Mouse (Mus musculus) WW6 (cell line): ENCODE measurements around the gene Fkbp9.

Experiments used
- DNase-seq: peaks from one replicate; pipeline ENCODE4 v3.0.0-alpha.2; 2013; ENCODE audit warnings: low read depth, low spot score

The Fkbp9 gene

DNA sequence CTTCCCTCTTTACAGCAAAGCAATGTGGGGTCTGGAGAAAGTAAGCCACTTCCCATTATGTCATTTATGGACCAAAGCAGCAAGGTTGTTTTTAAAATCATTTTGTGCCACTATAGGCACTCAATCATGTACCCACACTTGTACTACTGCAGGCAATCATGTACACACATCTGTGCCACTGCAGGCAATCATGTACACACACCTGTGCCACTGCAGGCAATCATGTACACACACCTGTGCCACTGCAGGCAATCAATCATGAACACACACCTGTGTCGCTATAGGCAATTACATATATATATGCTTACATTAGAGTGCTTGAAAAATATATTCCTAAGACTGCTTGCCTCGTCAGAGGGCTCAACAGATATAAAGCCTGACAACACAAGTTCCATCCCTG lies 73.1 kb downstream of the Fkbp9 start:
- DNase-seq = no peak

DNA sequence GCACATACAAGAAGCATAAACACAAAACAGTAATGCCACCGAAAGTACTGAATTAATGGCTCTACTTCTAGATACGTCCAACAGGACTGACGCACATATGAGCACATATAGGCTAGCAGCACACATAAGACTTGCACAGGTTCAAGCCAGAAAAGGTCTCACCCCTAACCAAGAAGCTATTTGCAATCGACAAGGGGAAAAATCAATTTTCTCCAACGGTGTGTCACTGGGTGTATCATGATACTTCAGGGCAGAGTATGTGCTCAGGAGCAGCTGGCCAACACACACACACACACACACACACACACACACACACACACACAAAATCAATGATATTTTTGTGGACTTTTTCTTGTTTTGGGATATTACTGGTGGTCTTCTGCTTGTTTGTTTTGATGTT lies 73.6 kb downstream of the Fkbp9 start:
- no peak for DNase-seq

DNA sequence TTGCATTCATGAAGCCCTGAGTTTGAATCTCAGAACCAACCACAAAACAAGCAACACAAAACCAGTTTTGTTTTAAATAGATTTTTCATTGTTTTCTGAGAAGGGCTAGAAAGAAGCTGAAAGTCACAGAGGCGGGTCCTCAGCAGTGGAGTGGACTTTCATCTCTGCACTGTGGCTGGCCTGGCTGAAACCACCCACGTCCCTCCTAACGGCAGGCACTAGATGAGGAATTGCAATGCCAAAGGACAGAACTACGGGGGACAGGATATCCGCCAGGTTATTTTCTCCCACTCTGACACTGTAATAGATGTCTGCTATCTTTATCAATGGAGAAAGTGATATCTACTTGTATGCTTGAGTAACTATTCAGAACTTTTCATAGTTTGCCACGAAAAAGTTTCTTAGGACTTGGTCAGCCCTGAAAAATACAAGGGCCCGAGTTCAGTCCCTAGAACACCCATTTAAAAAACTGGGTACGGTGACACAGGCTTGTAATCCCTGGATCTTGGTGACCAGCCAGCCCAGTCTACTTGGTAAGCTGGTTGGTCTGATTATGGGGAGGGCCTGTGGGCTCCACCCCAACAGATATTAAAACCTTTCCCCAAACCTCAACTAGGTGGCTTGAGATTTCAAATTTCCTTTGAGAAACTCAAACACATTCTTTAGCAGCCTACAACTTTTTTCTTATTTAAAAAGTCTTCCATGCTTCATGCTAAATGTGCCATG lies 74.4 kb downstream of the Fkbp9 start:
- no peak for DNase-seq

DNA sequence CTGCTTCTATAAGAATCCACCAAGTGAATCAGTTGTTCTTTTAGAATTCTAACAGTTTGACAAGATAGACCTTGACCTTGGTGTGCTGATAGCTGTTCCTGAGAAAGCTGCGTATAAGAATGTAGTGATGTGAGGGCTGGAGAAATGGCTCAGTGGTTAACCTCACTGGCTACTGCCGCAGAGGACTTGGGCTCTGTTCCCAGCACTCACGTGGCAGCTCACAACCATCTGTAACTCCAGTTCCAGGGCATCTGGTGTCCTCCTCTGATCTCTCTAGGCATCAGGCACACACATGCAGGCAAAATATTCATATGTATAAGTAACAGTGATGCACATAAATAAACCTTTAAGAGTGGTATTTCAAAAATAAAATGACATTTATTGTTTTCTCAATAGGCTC lies 76.1 kb downstream of the Fkbp9 start:
- no peak for DNase-seq

DNA sequence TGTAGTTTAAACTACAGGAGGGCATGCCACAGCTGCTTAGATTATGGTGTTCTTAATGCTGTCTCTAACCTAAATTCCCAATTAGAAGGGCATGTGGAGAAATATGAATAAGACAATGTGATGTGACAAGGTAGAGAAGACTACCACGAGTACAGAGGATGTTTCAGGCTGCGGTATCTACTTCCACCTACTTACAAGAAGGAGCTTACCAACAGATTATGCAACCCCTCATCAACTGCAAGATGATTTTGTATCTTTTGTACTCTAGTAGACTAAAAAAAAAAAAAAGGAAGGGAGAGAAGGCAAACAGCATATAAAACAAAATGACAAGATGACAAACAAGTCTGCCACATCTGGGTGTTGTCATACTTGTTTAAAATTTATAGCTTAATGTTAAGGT lies 76.5 kb downstream of the Fkbp9 start:
- DNase-seq = no peak

DNA sequence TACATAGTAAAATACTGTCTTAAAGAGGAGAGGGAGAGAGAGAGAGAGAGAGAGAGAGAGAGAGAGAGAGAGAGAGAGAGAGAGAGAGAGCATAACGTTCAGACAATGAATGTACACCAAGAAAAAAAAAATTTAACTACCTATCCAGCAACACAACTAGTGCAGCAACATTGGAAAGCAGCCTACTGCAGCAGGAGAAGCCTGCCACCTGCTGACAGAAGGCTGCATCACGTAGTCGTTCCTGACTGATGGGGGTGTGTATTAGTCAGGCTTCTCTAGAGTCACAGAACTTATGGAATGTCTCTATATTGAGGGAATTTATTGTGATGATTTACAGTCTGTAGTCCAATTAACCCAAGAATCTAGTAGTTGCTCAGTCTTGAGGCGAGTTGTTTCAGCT lies 77.1 kb downstream of the Fkbp9 start:
- no peak for DNase-seq

DNA sequence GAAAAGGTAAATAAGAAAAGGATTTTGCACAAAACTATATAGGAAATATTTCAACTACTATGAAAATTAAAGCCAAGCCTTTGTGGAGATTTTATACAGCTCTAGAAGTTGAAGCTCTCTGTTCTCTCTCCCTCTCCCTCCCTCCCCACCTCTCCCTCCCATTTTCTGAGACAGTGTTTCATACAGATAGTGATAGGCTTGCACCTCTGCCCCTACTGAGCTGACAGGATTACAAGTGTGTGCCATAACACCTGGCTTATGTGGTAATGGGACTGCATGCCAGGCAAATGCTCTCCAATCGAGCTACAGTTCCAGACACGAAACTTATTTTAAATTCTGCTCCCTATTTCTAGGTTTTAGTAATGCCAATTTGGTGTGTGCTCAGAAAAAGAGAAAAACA lies 79.1 kb downstream of the Fkbp9 start:
- no peak for DNase-seq

DNA sequence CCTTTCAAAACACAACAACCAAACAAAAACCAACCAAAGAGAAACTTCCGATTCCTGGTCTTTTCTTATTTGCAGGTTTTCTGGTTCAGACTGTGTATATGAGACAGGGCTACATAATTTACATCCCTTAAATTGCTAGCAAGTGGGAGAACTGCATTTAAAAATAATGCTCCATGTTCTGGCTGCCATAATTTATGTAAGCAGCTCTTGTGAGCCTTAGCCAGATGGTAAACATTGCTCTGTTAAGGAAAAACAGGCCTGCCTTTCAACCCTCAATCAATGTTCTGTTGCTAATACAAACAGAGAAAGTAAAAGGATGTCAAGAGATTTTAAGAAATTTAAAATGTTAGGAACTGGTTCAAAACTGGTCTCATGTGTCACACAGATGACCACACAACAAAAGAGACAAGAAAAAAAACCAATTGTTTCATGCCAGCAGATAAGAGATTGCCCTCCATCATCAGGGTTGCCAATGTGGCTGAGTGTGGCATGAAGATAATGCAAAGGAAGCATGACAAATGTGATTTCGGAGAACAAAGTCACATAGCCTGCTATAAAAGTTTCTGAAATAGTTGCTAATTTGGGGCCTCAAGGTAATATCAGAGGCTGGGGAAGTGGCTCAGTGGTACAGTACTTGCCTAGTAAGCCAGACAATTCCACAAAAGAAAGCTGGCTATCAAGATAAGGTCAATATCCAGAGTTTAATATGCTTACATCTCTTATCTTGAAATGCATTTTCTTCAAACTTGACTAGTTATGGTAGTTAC lies 81.4 kb downstream of the Fkbp9 start:
- no peak for DNase-seq

DNA sequence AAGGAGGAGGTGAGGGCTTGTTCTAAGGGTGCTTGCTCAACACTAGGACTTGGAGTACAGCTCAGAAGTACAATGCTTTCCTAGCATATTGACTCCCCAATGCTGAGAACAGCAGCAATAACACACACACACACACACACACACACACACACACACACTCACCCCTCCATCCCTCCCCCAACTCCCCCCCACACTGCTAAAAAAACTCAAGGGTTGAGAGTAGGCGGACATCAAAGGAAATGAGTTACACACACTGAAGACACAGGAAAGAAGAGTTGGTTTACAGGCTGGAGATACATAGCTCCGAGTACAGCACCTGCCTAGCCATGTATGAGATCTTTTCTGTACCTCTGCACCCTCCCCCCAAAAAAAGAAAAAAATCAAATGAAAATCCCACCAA lies 84.4 kb downstream of the Fkbp9 start:
- DNase-seq = no peak

DNA sequence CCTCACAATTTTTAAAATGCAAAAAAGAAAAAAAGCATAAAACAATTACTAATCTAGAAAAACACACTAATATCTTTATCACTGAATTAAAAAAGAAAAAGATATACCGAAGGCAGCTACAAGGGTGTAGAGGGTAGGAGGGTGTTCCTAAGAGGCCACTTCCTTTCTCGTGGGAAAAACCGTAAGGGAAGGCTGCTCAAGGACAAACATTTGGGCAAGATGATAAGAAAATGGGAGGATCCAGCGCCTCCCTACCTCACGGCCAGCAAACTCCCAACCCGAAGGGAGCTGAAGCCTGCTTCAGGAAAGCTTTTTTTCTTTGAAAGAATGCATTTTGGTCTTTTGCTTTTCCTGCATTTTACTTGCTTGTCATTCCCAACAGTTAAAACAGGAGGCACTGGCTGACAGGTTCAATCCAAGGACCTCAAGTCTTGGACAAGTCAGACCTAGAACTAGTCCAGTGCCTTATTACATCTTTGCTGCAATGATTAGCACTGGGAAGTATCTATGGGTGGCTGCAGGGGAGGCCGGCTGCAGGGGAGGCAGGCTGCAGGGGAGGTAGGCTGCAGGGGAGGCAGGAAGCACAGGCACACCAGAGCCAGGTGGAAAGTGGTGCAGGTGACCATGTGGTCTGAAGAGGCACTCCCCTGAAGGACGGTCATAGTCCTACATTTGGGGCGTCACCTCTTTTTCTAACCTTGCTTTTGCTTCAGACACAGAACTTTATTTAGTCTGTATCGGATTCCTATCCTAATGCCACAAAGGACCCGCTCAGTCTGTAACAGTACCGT lies 85.9 kb downstream of the Fkbp9 start:
- no peak for DNase-seq

DNA sequence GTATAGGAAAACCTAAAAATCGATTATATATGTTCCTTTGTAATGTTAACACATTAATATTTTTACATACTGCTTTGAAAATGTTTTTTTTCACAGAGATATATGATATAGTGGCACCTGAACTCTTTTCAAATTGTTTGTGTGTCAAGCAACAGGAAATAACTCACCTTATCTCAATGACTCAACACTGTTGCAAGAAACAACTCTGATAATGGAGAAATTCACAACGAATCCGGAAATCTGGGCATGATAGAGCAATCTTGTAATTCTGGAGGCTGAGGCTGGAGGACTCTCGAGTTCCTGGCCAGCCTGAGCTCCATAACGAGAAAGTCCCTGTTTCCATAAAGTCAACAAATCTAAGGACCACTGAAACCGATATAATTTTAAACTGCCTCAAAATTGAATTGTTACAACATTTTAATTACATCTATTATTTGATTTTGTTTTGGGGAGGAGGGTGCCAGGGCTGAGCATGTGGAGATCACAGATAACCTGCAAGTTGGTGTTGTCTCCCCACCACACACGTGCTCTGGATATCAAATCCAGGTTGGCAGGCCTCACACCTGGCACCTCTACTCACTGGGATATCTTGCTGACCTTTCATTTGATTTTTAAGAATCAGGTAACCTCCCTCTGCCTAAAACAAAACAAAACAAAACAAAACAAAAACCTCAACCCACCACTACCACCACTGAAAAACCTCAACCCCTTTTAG lies 87.6 kb downstream of the Fkbp9 start:
- DNase-seq = no peak

DNA sequence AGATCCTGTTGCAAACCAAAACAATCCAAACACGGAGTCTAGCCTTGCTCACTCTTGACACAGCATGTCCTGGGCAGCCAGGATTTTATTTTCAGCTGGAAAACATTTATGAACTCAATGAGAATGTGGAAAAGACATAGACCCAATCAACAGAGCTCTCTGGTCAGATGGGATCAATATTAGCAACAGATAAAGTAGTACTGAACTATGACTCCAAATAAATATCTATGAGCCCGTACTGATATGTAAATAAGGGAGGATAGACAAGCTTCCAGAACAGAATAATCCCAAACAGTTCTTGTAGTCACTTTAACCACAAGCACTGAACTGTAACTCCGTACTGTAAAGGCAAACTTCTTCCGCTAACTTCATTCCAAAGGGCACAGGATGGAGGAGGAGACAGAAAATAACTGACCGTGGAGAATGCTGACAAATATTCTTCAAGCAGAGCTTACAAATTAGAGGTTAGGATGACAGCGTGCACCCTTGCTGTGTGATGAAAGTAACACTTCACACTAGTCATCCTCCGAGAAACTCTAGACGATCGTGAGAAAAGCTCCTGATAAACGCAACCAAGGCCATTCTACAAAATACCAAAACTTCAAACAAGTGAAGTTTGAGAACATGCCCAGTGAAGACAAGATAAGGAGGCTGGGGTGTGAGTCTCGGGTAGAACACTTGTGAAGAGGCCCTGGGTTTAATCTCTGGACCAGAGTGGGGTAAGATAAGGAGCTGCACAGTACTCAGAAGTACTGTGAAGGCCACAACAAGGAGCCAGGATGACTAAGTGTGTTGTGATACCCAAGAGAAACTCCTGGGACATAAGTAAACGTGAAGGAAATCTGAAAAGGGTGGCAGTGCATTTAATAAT lies 88.6 kb downstream of the Fkbp9 start:
- DNase-seq = no peak

DNA sequence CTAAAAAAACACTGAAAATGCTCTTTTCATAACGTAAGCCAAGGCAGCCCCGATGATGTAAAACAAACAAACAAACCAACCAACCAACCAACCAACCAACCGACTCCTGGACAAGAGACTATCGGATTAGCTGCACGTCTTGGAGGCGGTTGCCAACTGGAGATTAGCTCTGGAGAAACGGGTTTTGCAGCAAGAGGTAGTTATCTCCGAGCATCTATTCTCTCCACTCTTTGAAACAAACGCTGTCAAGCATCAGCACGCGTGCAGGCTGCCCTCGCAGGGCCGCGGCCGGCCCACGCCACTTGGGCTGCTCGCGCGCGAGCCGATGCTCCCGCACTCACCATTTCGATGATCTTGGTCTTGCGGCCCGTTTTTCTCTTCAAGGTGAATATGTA lies 91.5 kb downstream of the Fkbp9 start:
- DNase-seq = no peak

DNA sequence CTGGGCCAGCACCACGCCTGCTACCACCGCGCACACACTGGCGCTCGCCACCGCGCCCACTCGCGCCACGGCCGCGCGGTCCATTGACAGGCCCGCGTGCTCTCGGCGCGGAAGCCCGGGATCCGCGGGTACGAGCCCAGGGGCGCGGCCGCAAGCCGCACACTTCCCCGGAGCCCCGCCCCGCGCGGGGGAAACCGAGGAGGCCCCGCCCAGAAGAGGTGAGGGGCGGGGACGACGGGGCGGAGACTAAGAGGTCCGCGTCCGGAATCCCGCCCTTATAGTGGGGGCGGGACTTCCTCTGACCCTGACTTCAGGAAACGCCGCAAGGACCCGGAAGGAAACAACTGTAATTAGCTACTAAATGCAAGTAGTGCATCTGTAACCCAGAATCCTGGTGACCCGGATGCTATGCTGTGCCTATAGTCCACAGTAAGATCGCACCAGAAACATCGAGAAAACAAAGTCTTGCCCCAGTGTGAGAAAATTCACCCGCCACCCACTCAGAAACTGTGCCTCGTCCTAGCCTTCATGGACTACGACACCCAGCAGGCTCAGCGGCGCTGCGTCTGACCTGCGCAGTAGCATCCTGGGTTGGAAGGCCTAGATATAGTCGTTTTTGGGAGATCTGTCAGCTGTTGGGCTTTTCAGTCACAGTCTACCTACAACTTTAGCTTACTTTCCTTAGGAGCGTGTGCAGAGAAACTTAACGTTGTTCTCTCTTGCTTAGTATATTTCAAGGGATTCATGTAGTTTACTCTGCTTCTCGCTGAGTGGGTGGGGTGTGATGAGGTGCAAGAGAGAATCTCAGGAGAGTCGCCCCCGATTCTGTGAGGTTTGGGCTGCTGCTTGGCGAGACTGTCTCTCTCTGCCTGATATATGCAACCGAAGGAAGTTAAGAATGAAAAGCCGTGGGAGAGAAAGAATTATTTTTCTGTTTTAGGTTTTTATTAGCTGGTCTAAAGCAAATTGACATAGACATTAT lies 92.2 kb downstream of the Fkbp9 start, which contains the start of the genes Nt5c3 and Vmn1r4:
Nt5c3 (minus strand) TSS at position 207 of the 982 bp plus-strand sequence.
Vmn1r4 (plus strand) TSS at position 290 of the 982 bp plus-strand sequence.
- DNase-seq = peak; percentile 77
